Mouse (Mus musculus): ENCODE data around the gene Rarres2. TPM values are rescaled to one million over a fixed set of nuclear protein-coding genes. Genes with fewer than 3 reads are reported as not detected.
"Not testable (repeated sequence)": the region's sequence is repeated elsewhere in the genome, so short reads cannot be mapped to it uniquely, and the experiment has no call there.

The Rarres2 gene
- polyA plus RNA-seq, 1 experiment: 319 TPM

GRCm38 (mm10) chr6:48541560-48542450 lies 30.8 kb downstream of the Rarres2 start:
- no peak for DNase-seq (ENCODE audit: low read depth)

- no peak for DNase-seq (ENCODE audit: low read depth)
Measured at GRCm38 (mm10) chr6:48540721-48541120, 31.9 kb downstream of the Rarres2 start.

- no peak for DNase-seq (ENCODE audit: low read depth)
Measured at GRCm38 (mm10) chr6:48539860-48540259, 32.7 kb downstream of the Rarres2 start.

GRCm38 (mm10) chr6:48538841-48539737 lies 33.5 kb downstream of the Rarres2 start:
- no peak for DNase-seq (ENCODE audit: low read depth)

GRCm38 (mm10) chr6:48537105-48537954 lies 35.3 kb downstream of the Rarres2 start, which contains the start of gene Atp6v0e2:
TSS of gene Atp6v0e2 (plus strand) at chr6:48537615.
- no peak for DNase-seq (ENCODE audit: low read depth)

- no peak for DNase-seq (ENCODE audit: low read depth)
Measured at GRCm38 (mm10) chr6:48536091-48536490, 36.5 kb downstream of the Rarres2 start.

- no peak for DNase-seq (ENCODE audit: low read depth)
Measured at GRCm38 (mm10) chr6:48534913-48535312, 37.7 kb downstream of the Rarres2 start.

- no peak for DNase-seq (ENCODE audit: low read depth)
Measured at GRCm38 (mm10) chr6:48533475-48533874, 39.1 kb downstream of the Rarres2 start.

GRCm38 (mm10) chr6:48530862-48531261 lies 41.7 kb downstream of the Rarres2 start:
- DNase-seq (ENCODE audit: low read depth): no peak

GRCm38 (mm10) chr6:48529871-48530440 lies 42.6 kb downstream of the Rarres2 start:
- no peak for DNase-seq (ENCODE audit: low read depth)

- no peak for DNase-seq (ENCODE audit: low read depth)
Measured at GRCm38 (mm10) chr6:48529261-48529660, 43.3 kb downstream of the Rarres2 start.

- no peak for DNase-seq (ENCODE audit: low read depth)
Measured at GRCm38 (mm10) chr6:48527901-48528300, 44.7 kb downstream of the Rarres2 start.

- not testable (repeated sequence) for DNase-seq (ENCODE audit: low read depth)
Measured at GRCm38 (mm10) chr6:48524882-48525281, 47.7 kb downstream of the Rarres2 start.

Other genes starting within 250 kb of the Rarres2 start
- gene Krba1, start 177.2 kb downstream of the Rarres2 start, polyA plus RNA-seq (2012; rRNA removed): 16.9 and 17.8 TPM in 2 replicates
- 18.0 and 22.4 TPM in 2 replicates for gene Zfp467, start 127.0 kb downstream of the Rarres2 start, polyA plus RNA-seq (2012; rRNA removed)
- gene Sspo, start 124.6 kb downstream of the Rarres2 start, polyA plus RNA-seq (2012; rRNA removed): 0.66 and 1.5 TPM in 2 replicates
- gene Atp6v0e2, start 35.2 kb downstream of the Rarres2 start, polyA plus RNA-seq (2012; rRNA removed): 83.1 and 86.2 TPM in 2 replicates
- gene Lrrc61, start 18.0 kb downstream of the Rarres2 start, polyA plus RNA-seq (2012; rRNA removed): 29.5 and 36.8 TPM in 2 replicates
- not detected in 2 replicates for gene Gm45021, start 16.8 kb upstream of the Rarres2 start, polyA plus RNA-seq (2012; rRNA removed)
- gene Repin1, start 21.1 kb upstream of the Rarres2 start, polyA plus RNA-seq (2012; rRNA removed): 51.0 and 53.2 TPM in 2 replicates
- gene Gm44965, start 21.2 kb upstream of the Rarres2 start, polyA plus RNA-seq (2012; rRNA removed): not detected in 2 replicates
- 5.1 and 5.6 TPM in 2 replicates for gene Zfp775, start 29.3 kb upstream of the Rarres2 start, polyA plus RNA-seq (2012; rRNA removed)
- gene AI854703, start 54.0 kb upstream of the Rarres2 start, polyA plus RNA-seq (2012; rRNA removed): 0.71 and 0.81 TPM in 2 replicates
- 3.9 and 4.5 TPM in 2 replicates for gene Gimap8, start 74.4 kb upstream of the Rarres2 start, polyA plus RNA-seq (2012; rRNA removed)
- gene Gimap9, start 103.3 kb upstream of the Rarres2 start, polyA plus RNA-seq (2012; rRNA removed): 2.1 and 2.3 TPM in 2 replicates
- gene Gimap4, start 111.8 kb upstream of the Rarres2 start, polyA plus RNA-seq (2012; rRNA removed): 9.8 and 13.8 TPM in 2 replicates
- gene Gimap6, start 135.4 kb upstream of the Rarres2 start, polyA plus RNA-seq (2012; rRNA removed): 10.4 and 12.7 TPM in 2 replicates
- gene Gm28053, start 145.8 kb upstream of the Rarres2 start, polyA plus RNA-seq (2012; rRNA removed): 0.66 TPM in 1 of 2 replicates, not detected in the other
- 0.20 and 0.34 TPM in 2 replicates for gene Gimap7, start 145.8 kb upstream of the Rarres2 start, polyA plus RNA-seq (2012; rRNA removed)
- gene Gimap1, start 166.3 kb upstream of the Rarres2 start, polyA plus RNA-seq (2012; rRNA removed): 4.1 and 4.3 TPM in 2 replicates
- 5.6 and 8.3 TPM in 2 replicates for gene Gimap5, start 173.4 kb upstream of the Rarres2 start, polyA plus RNA-seq (2012; rRNA removed)
- 3.1 and 3.5 TPM in 2 replicates for gene Gimap3, start 198.1 kb upstream of the Rarres2 start, polyA plus RNA-seq (2012; rRNA removed)

All from gonadal fat pad, adult 2 months (tissue).